Mouse (Mus musculus) myocyte (in vitro differentiated cells): ENCODE results near the gene Dock11. TPM values are rescaled to one million over a fixed set of nuclear protein-coding genes. Genes with fewer than 3 reads are reported as not detected.

Source experiments
- H3K27me3 ChIP-seq: one replicate; pipeline ENCODE4 v1.6.1; 2011; ENCODE audit not compliant: control insufficient read depth, insufficient read depth, insufficient read length
- H3K36me3 ChIP-seq: one replicate; pipeline ENCODE4 v1.6.1; 2011; ENCODE audit not compliant: control insufficient read depth, insufficient read depth
- H3K4me2 ChIP-seq: one replicate; pipeline ENCODE4 v1.6.1; 2011; ENCODE audit warnings: low read depth, control low read depth
- H3K4me3 ChIP-seq: one replicate; pipeline ENCODE4 v1.5.1; 2011; ENCODE audit warnings: mild to moderate bottlenecking, control low read depth, moderate library complexity
- H3K79me2 ChIP-seq: one replicate; pipeline ENCODE4 v1.6.1; 2011; ENCODE audit not compliant: control insufficient read depth, insufficient read depth
- H3ac ChIP-seq: one replicate; pipeline ENCODE4 v1.6.1; 2011; ENCODE audit not compliant: control insufficient read depth, insufficient read length
- CEBPB ChIP-seq: IDR thresholded peaks from 2 replicates; pipeline ENCODE4 v1.6.1; 2011; ENCODE audit warnings: mild to moderate bottlenecking, moderate library complexity; ENCODE audit not compliant: poor library complexity, insufficient read depth, severe bottlenecking
- E2F4 ChIP-seq: IDR thresholded peaks from one replicate; pipeline ENCODE4 v1.6.1; 2011; ENCODE audit warnings: mild to moderate bottlenecking, control low read depth, moderate library complexity; ENCODE audit not compliant: insufficient read depth
- MAX ChIP-seq: IDR thresholded peaks from one replicate; pipeline ENCODE4 v1.6.1; 2011; ENCODE audit warnings: low read depth, mild to moderate bottlenecking, control low read depth
- MYOD1 ChIP-seq, 3 experiments: IDR thresholded peaks; one replicate each; pipeline ENCODE4 v1.6.1; 2011; ENCODE audit warnings: control low read depth in 2 of 3, low read depth in 2 of 3, mild to moderate bottlenecking in 2 of 3, moderate library complexity in 1 of 3; ENCODE audit not compliant: insufficient read length in 2 of 3, control insufficient read depth in 1 of 3
- MYOG ChIP-seq, 3 experiments: IDR thresholded peaks; one replicate each; pipeline ENCODE4 v1.6.1; 2011; ENCODE audit warnings: control low read depth in 2 of 3, low read depth in 2 of 3, mild to moderate bottlenecking in 2 of 3; ENCODE audit not compliant: insufficient read length in 2 of 3, control insufficient read depth in 1 of 3, insufficient read depth in 1 of 3
- POLR2A ChIP-seq: IDR thresholded peaks from one replicate; pipeline ENCODE4 v1.6.1; 2011; ENCODE audit warnings: low read depth, mild to moderate bottlenecking, control low read depth, moderate library complexity; ENCODE audit not compliant: insufficient read length
- POLR2AphosphoS2 ChIP-seq: IDR thresholded peaks from one replicate; pipeline ENCODE4 v1.6.1; 2011; ENCODE audit warnings: low read depth, control low read depth; ENCODE audit not compliant: insufficient read length
- REST ChIP-seq: IDR thresholded peaks from one replicate; pipeline ENCODE4 v1.6.1; 2011; ENCODE audit warnings: mild to moderate bottlenecking, control low read depth, moderate library complexity; ENCODE audit not compliant: insufficient read depth, insufficient read length
- SRF ChIP-seq: IDR thresholded peaks from one replicate; pipeline ENCODE4 v1.6.1; 2011; ENCODE audit warnings: low read depth; ENCODE audit not compliant: control insufficient read depth, insufficient read length
- TCF12 ChIP-seq: IDR thresholded peaks from one replicate; pipeline ENCODE4 v1.6.1; 2011; ENCODE audit warnings: mild to moderate bottlenecking, control low read depth; ENCODE audit not compliant: poor library complexity, insufficient read depth, severe bottlenecking
- TCF3 ChIP-seq: IDR thresholded peaks from one replicate; pipeline ENCODE4 v1.6.1; 2011; ENCODE audit warnings: low read depth, control low read depth; ENCODE audit not compliant: insufficient read length
- USF1 ChIP-seq: IDR thresholded peaks from one replicate; pipeline ENCODE4 v1.6.1; 2011; ENCODE audit warnings: low read depth, mild to moderate bottlenecking, control low read depth, moderate library complexity
- polyA plus RNA-seq: library from polyadenylated mRNA; unstranded; fragments of >200 nt; fragmentation: generic; extraction: Trizol; gene quantifications from one replicate; pipeline ENCODE4 v1.2.1, GENCODE M21; 2012; ENCODE audit warnings: missing spikeins

The Dock11 gene
- polyA plus RNA-seq, 1 experiment, result 6.2 TPM

DNA sequence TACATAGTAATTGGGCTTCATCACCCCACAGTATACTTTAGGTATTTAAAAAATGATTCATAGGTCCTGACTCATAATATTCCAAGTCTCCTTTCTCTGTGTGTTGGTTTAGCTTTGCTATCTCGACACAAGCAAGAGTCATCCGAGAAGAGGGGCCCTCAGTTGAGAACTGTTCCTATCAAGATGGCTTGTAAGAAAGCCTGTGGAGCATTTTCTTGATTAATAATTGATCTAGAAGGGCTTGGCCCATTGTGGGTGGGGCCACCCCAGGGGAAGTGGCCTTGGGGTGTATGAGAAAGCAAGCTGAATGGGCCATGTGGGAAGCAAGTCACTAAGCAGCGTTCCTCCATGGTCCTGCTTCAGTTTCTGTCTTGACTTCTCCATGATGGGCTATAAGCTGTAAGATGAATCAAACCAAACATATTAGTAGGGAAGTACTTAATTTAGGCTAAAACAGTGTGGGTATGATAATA lies 42.3 kb downstream of the Dock11 start:
- Histone ChIP-seq H3K36me3 (no peaks in the 10 kb centered on the region), H3K79me2 (peaks cover 5% of the 10 kb centered on the region), H3K4me2 (peak overlapping the region; percentile 69), H3K4me3 (no peak overlapping the region), H3K27me3 (no peaks in the 10 kb centered on the region), H3ac (no peak overlapping the region)
- TF ChIP-seq POLR2A (no peak), TCF3 (no peak), POLR2AphosphoS2 (no peak), SRF (no peak), MAX (no peak), TCF12 (no peak)

DNA sequence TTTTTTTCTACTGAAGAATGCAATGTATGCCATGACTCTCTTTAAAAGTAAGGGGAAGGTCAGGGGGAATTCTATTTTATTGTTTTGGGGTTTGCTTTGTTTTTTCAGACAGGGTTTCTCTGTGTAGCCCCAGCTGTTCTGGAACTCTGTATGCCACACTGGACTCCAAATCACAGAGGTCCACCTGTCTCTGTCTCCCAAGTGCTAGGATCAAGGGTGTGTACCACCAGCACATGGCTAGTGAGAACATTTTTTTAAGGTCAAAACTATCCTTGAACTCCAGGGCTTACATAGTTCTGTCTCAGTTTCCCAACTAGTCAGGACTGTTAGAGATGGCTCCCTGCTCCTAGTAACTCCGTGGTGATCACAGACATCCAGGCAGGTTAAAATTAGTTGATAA lies 43.3 kb downstream of the Dock11 start:
- TF ChIP-seq POLR2A (no peak), E2F4 (no peak), MAX (no peak), REST (no peak), SRF (no peak), MYOG (IDR thresholded peaks at IDR 0.05; ENCODE audit: control insufficient read depth in 1 of 3, insufficient read depth in 1 of 3, insufficient read length in 2 of 3, low read depth in 2 of 3) (peak in 1 of 3 experiments; percentile 24), TCF3 (no peak), POLR2AphosphoS2 (no peak), MYOD1 (IDR thresholded peaks at IDR 0.05; ENCODE audit: control insufficient read depth in 1 of 3, insufficient read length in 2 of 3, low read depth in 2 of 3) (peak in 2 of 3 experiments; percentile 62 to 67), TCF12 (peak; percentile 30), CEBPB (no peak), USF1 (no peak)
- Histone ChIP-seq H3K4me3 (no peak overlapping the region), H3K4me2 (no peak overlapping the region), H3K27me3 (no peaks in the 10 kb centered on the region), H3K79me2 (peaks cover 5% of the 10 kb centered on the region), H3ac (no peak overlapping the region), H3K36me3 (no peaks in the 10 kb centered on the region)

DNA sequence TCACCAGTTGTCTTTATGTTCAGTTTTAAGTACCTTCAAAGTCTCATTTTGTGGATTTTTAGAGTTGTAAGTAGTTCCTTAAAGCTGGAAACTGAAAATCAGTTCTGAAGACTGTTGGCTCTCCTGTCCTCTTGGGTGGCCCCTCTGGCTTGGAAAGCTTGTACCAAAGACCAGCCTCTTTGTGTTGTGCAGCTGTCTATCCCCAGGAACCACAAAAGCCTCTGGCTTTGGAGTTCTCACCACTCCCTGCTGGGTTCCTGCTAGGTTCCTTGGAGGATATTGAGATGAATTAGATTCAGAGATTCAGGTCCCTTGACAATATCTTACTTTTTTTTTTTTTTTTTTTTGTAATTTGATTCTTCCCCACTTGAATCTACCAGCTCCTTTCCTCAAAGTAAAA lies 44.3 kb downstream of the Dock11 start:
- Histone ChIP-seq H3K27me3 (no peaks in the 10 kb centered on the region), H3K4me2 (no peak overlapping the region), H3K79me2 (peaks cover 5% of the 10 kb centered on the region), H3K4me3 (no peak overlapping the region), H3K36me3 (no peaks in the 10 kb centered on the region), H3ac (no peak overlapping the region)
- TF ChIP-seq MYOD1 (IDR thresholded peaks at IDR 0.05; ENCODE audit: control insufficient read depth in 1 of 3, insufficient read length in 2 of 3, low read depth in 2 of 3) (peak in 2 of 3 experiments; percentile 46 to 52), REST (no peak), POLR2A (no peak), E2F4 (no peak), TCF3 (no peak), USF1 (no peak), POLR2AphosphoS2 (no peak), TCF12 (peak; percentile 46), MYOG (IDR thresholded peaks at IDR 0.05; ENCODE audit: control insufficient read depth in 1 of 3, insufficient read depth in 1 of 3, insufficient read length in 2 of 3, low read depth in 2 of 3) (peak in 2 of 3 experiments; percentile 61 to 69), SRF (no peak)

DNA sequence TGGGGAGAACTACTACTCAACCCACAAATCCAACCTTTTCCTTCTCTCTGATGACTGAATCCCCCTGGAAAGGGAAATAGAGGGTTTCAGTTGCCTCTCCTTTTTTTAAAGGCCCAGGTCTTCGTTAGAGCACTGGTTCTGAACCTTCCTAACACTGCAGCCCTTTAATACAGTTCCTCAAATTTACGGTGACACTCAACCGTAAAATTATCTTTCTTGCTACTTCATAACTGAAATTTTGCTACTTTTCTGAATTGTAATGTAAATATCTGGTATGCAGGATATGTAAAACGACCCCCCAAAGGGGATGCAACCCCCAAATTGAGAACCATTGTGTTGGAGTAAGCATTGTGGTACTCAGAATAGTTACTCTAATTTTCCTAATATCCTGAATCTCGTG lies 49.5 kb downstream of the Dock11 start:
- H3ac ChIP-seq, result no peak overlapping the region
- no peak overlapping the region for H3K4me2 ChIP-seq
- H3K79me2 ChIP-seq, result peaks cover 5% of the 10 kb centered on the region
- H3K4me3 ChIP-seq, result no peak overlapping the region
- TF ChIP-seq MAX, result no peak
- TF ChIP-seq POLR2A, result no peak
- H3K27me3 ChIP-seq, result no peaks in the 10 kb centered on the region
- H3K36me3 ChIP-seq, result no peaks in the 10 kb centered on the region

DNA sequence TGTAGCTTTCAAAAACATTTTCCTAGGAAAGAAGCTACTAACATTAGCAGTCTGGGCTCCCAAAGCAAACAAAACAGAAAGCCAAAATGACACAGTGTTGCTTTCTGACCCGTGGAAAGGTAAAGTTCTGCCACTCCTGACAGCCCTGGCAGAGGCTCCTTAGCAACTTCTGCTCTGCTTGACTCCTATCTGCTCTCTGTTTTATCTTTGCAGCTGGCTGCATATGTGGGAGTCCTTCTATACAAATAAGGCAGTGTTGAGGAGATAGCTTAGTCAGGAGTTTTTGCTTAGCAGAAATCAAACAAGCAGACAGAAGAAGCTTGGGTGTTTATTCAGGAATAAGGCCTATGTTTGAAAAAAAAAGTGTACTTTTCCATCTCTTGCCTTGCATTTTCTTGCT lies 57.8 kb downstream of the Dock11 start:
- Histone ChIP-seq H3K36me3 (peaks cover 3% of the 10 kb centered on the region), H3K4me3 (no peak overlapping the region), H3K27me3 (no peaks in the 10 kb centered on the region), H3ac (no peak overlapping the region), H3K79me2 (no peaks in the 10 kb centered on the region), H3K4me2 (no peak overlapping the region)
- no peak for TF ChIP-seq E2F4
- no peak for TF ChIP-seq MYOG (IDR thresholded peaks at IDR 0.05; ENCODE audit: control insufficient read depth in 1 of 3, insufficient read depth in 1 of 3, insufficient read length in 2 of 3, low read depth in 2 of 3)
- no peak for TF ChIP-seq MAX
- no peak for TF ChIP-seq USF1
- TF ChIP-seq POLR2AphosphoS2, result no peak
- no peak for TF ChIP-seq TCF12
- TF ChIP-seq MYOD1 (IDR thresholded peaks at IDR 0.05; ENCODE audit: control insufficient read depth in 1 of 3, insufficient read length in 2 of 3, low read depth in 2 of 3), result no peak
